Mouse (Mus musculus): ENCODE data around the gene Lsamp.
A peak's percentile ranks its signal among the peaks of the same experiment; 100 is the strongest.

Lsamp gene

DNA sequence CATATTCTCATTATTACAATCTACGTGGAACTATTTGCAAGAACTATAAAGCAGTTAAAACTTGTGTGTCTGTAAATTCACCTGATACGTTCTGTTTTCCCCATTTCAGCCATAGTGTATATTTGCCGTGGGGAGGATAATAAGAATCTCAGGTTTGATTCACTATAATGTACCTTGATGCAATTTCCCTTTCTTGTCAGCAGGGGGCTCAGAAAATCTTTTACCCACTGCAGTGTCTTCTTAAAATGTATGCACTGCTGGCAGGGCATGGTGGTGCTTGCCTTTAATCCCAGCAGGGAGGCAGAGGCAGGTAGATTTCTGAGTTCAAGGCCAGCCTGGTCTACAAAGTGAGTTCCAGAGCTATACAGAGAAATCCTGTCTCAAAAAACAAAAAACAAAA is 287.7 kb downstream of the Lsamp start:
- ATAC-seq (ENCODE audit: low TSS enrichment) = no peak; the same call in 1 of the 2 replicates

DNA sequence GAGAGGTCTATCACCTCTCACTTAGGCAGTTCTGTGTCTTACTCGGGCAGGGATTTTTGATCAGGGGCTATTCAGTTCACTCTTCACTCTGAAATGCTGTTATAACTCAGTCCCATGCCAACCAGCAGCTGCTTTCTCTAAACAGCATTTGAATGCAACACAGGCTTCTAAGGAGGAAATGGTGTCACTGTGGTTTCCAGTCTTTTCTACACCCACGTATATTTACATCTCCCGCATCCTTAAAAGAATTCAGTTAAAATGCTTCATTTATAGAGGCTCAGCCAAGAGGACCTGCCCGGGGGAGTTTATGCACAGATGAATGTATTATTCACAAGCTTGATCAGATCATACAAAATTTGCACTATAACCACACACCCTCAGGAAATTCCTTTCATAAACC is 306.0 kb downstream of the Lsamp start:
- ATAC-seq (ENCODE audit: low TSS enrichment) = peak; percentile 94

DNA sequence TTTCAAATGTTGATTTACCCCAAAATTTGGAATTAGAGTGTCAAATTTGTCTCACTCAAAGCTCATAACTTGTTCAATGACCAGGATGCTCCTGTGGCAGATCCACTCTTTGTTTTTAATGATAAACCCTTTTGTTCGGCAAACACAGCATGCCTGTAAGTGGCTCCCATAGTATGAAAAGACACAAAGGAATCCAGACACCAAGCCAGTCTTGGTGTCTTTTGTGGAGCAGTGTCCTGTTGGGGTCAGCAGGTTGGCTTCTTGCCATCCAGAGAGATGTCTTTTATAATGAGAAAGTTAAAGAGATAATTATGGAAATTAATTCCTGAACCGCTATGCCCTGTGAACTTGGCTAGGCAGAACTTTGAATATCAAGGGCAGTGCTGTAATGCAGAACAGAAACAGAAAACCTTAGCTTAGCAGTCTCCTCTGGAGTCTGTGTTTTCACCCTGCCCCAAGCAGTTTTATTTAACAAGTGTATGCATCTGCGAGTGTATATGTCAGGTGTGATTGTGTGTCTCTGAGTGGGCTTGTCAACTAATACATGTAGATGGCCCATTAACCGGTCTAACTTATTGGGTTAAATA is 310.2 kb downstream of the Lsamp start:
- no peak for ATAC-seq (ENCODE audit: low TSS enrichment)

DNA sequence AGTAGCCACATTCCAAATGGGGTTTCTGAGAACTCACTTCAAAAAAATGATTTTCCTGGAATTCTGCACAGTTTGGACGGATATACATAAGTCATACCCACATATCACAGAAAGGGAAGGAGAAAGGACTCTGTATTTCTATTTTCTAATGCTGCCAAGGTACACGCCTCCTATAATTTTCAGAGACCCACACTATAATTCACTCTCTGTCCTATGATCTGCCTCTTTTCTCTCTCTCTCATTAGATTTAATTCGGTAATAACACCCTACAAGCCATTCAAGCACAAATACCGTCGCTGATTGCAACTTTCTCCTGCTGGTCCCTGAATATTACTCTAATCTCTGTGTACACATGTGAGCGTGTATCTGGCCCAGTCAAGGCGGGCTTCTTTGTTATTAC is 311.1 kb downstream of the Lsamp start:
- ATAC-seq (ENCODE audit: low TSS enrichment) = no peak

DNA sequence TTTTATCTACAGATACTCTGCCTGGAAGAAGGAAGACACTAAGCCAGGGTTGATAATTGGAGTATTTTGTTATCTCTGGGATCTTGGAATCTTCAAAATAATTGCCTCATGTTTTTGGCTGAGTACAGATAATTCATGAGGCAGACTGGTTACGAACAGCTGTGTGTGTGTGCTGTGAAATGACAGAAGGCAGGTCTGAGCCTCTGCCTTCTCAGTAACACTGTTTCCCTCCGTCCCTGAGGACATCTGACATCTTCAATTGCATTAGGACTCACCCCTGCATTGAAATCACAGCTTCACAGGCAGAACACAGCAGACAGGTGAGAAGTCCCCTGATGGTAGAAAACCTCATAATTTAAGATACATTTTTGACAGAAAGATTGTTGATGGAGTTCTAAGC is 323.5 kb downstream of the Lsamp start:
- no peak for ATAC-seq (ENCODE audit: low TSS enrichment)

- no peak for ATAC-seq (ENCODE audit: low TSS enrichment)
Measured at GRCm38 (mm10) chr16:40316199-40316598, 332.0 kb downstream of the Lsamp start.

- no peak for ATAC-seq (ENCODE audit: low TSS enrichment)
Measured at GRCm38 (mm10) chr16:40324811-40325210, 340.6 kb downstream of the Lsamp start.

DNA sequence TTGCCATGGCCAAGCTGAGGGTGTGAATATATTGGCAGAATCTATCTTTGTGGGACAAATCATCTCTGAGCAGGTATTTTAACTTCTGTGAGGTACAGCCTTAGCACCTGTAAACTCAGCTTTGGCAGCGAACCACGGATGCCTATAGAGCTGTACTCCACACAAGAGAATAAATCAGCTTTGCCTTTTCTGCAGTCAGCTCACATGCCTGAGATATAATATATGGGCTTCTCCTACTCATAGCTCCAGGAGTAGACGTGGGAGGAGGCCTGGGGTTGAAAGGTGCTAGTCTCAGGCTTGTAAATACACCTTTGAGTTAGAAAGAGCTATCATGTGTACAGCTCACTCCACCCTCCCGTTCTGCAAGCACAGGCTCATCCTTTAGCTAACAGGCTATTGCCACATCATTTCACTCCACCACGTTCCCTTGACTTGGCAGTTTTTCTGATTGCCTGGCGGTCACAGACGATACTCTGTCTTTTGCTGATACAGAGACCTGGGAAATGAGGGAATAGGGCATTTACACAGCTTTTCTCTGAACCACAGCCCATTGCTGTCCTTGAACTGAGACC is 344.2 kb downstream of the Lsamp start:
- no peak for ATAC-seq (ENCODE audit: low TSS enrichment)

GRCm38 (mm10) chr16:40369677-40370076 is 385.5 kb downstream of the Lsamp start:
- ATAC-seq (ENCODE audit: low TSS enrichment) = no peak

DNA sequence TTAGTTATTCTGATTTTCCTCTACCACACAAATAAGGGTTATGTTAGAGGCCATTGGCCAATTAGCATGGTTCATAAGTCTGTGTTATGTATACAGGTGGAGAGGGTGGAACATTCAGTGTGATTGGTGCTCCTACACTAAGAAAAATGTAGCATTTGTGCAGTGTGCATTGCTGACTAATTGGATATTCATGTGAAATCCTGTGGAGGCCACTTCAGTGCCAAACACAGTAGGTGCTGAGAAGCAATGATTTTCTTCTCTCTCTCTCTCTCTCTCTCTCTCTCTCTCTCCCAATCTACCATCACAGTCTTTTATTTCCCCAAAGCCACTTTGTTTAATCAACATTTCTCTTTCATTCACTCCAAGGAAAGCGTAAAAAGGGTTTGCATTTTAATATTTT is 387.1 kb downstream of the Lsamp start:
- ATAC-seq (ENCODE audit: low TSS enrichment) = no peak

- ATAC-seq (ENCODE audit: low TSS enrichment) = no peak
Measured at GRCm38 (mm10) chr16:40375314-40375713, 391.2 kb downstream of the Lsamp start.

DNA sequence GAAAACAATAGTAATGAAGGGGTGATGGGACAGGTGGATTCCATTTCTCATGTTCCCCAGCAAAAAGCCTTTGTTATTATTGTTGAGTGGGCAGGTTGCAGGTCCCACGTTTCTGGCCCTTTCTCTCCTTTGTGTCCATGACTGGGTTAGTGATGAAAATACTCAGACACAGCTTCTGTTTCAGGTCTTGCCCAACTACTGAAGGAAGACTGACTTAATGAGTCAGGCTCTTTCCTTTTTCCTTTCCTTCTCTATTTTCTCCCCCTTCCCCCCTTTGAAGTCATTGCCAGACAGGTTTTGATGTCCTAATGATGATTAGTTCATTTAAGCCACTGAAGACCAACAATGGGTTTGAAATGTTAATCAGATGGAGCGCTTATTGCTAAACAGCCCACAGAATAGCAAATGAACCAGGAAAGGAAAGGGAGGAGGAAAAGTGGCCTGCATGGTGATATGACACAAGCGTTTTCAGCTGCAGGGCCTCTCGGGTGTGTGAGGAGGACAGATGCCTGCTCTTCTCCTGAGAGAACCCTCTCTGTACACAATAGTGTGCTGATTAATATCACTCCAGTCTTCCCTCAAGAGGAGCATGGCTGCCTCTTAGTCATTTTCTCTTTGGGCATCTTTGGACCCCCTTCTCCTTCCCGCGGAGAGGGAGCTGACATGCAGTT is 393.1 kb downstream of the Lsamp start:
- no peak for ATAC-seq (ENCODE audit: low TSS enrichment)

DNA sequence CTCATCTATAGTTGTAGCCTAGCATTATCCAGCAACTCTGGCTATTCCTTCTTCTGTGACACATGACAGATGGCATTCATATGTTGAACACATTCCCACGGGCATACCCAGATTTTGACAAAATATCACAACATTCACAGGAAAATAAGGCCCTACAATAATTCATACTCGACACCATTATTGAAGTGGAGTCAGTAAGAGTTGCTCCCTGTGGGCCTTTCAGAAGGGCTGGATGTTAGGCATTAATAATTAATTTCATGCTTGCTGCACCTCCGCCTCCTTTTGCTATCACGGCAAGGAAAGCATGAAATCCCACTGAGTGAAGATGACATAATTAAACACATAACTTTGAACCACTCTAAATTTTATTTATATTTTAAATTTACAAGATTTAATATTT is 407.9 kb downstream of the Lsamp start:
- no peak for ATAC-seq (ENCODE audit: low TSS enrichment)

DNA sequence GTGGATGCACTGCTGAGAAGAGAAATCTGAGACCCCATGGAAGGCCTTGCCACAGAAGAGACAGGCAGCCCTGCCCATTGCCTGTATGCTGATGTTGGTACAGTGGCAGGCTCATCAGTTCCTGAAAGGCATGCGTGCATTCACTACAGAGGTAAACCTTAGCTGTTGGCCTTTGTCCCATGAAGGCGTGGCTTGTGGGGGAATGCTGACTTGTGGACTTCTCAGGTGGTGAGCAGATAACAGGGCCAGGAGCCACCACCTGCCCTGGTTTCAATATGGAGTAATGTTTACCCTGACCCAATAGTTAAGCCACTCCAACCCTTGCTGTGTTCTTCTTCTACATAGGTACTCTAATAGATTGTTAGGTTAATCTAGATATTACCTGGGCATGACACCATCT is 415.4 kb downstream of the Lsamp start:
- ATAC-seq (ENCODE audit: low TSS enrichment) = no peak

DNA sequence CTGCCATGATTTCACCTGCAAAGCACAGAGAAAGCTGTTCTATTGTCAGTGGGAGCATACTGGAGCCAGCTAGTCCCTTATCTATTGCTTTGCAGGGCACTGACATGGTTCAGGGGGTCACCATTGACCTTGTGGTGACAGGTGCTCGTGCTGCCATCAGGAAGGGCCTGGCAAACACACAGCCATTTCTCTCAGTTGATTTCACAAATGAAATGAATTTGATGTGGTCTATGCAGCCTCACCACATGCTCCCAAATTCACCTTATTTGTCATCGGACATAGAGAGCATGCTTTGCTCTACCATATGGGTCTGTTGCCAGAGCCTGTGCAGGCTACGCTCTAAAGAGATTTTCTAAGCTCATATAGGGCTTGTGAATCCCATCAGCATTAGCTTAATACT is 450.1 kb downstream of the Lsamp start:
- ATAC-seq (ENCODE audit: low TSS enrichment) = no peak

DNA sequence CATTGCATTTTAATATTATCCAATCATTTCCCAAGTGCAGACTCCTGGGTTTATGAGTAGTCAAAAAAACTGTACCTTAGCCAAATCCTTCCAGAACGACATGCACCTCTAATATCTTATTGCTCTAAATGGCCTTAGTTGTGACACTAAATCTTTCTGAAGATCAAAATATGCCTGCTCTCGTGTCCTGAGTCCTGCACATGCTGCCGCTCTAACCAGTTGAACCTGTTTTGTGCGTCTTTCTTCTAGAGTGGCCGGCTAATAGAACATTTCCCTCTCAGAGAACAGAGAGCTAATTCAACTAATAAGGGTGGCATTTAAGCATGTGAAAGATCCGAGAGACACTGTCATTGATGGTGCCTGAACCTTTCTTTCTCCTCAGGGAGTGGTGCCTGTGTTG is 452.3 kb downstream of the Lsamp start:
- ATAC-seq (ENCODE audit: low TSS enrichment) = no peak

DNA sequence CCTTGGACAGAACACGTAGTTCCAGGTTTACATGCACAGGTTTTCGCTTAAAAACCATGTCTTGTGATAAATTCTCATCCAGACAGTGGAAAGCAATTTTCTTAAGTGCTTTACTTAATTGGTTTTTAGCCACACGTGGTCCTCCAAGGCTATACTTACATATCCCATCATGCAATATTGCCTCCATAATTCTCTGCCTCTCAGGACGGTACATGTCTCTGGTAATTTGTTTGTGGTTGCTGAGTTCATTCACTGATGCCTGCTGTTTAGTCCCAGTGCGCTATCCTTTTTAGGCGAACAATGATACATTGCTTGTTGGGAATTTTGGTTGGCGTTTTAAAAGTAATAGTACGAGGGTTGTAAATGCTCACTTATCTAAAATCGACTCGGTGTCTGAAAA is 453.7 kb downstream of the Lsamp start:
- ATAC-seq (ENCODE audit: low TSS enrichment) = no peak

GRCm38 (mm10) chr16:40438876-40439275 is 454.7 kb downstream of the Lsamp start:
- no peak for ATAC-seq (ENCODE audit: low TSS enrichment)

DNA sequence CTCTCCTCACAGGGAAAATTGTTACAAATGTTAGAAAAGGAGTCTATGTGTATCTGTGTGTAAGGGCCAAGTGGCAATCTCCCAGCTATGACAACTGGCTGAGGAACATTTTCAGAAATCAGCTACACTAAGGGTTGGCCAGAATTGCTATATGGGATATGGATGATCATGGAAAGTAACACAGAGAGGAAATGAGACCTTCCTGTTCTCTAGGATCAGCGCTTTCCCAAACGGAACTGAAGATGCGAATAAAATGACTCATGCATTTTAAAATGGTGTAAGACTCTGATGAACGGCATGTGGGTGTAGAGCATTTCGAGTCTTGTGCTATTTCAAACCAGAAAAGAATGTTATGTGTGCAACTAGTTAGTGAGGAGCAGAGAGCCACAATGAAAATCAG is 462.4 kb downstream of the Lsamp start:
- ATAC-seq (ENCODE audit: low TSS enrichment) = peak; percentile 98

DNA sequence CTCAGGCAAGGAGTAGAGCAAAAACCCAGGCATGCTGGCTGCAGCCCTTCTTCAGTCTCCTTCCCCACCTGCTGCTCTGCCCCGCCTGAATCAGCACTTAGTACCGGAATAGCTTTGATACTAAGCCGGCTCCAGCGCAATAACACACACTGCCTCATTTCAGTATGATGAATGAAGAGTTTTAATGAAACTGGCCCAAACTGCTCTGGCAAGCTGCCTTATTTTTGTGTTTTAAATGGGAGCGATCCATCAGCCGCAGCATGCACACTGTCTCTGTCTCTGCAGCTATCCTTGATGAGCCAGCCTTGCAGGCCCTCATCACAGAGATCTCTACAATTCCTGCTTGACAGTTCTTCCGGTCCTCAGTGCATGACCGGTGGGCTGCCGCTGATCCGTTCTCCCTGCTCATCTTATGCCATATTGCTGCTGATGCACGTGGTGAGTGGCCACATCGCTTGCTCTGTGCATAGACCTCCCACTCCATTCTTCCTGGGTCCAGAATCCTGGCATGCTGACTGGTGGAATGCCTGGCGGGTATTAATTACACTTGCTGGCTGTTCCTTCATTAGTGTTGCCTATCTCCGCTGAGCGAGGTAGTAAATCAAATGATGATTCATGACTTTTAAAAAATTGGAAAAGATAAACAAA is 479.4 kb downstream of the Lsamp start:
- ATAC-seq (ENCODE audit: low TSS enrichment) = peak; percentile 59

DNA sequence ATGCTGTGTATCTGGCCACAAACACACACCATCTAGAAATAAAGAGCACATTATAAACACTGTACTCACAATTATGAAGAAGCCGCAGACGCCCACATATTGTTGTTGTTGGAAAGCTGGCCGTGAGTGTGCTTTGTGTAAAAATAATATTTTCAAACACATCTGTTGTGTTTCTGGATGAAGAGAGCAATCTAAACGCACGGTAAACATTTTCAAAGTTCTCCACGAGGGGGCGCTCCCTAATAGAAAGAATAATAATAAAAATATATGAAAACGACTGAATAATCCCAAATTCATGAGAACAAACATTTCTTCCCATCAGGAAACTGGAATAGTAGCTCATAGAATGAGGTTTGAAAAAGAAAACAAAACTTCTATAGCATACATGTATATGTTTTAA is 482.4 kb downstream of the Lsamp start:
- no peak for ATAC-seq (ENCODE audit: low TSS enrichment)

DNA sequence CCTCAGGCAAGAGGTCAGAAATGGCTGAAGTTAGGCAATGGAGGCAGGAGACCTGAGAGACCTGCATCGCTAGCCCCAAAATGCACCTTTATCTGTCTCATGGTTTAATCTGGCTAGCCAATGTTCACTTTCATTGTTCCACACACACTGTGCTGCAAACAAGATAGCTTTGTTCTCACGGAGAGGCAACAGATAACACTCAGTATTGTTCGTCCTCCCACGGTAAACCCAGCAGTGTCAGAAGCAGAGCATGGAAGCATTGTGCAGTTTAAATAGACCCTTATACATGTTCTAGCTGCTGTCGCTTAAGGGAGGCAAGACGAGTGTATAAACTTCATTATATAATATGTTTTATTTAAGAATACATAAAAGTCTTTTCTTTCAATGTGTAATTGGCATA is 486.8 kb downstream of the Lsamp start:
- ATAC-seq (ENCODE audit: low TSS enrichment) = peak; percentile 87

GRCm38 (mm10) chr16:40471967-40472366 is 487.8 kb downstream of the Lsamp start:
- no peak for ATAC-seq (ENCODE audit: low TSS enrichment)
